Mouse (Mus musculus): ENCODE measurements around the gene Hnrnpm.
"Not testable (repeated sequence)": the region's sequence is repeated elsewhere in the genome, so short reads cannot be mapped to it uniquely, and the experiment has no call there.

The Hnrnpm gene

DNA sequence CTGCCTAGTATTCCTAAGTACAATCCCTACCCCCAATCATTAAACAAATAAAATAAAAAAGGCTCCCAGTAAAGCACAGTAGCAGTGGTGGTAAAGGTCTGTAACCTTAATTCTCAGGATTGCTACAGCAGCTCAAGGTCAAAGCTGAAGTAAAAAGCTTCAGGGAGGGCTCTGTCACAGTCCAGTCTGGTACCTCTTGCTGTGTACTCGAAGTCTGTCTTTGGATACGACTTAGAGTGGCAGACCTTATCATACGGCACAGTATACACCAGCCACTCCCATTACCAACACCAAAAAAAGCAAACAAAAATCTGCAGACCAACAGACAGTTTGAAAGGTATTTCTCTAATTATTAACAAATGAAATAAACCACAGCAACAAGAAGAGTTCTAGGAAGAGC is 19.8 kb downstream of the Hnrnpm start:
- no peak for DNase-seq

DNA sequence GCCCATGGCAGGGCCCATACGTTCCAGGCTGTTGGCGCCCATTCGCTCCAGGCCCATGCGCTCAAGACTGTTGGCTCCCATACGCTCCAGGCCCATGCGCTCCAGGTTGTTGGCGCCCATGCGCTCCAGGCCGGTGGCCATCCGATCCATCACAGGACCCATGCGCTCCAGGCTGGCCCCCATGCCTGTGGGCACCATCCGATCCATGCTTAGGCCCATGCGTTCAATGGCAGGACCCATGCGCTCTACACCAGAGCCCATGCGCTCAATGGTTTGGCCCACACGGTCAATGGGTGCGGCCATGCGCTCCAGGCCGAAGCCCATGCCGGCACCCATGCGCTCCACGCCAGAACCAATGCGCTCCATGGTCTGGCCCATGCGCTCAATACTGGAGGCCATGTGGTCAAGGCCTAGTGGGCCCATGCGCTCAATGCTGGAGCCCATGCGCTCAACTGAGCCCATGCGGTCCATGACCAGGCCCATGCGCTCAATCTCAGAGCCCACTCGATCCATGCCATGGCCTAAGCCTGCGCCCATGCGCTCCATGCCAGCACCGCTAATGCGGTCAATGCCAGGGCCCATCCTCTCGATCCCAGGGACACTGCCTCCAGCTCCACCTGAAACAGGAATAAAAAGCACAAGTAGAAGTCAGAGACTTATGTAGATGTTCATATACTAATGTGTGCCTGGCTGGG is 36.7 kb downstream of the Hnrnpm start:
- no peak for DNase-seq

DNA sequence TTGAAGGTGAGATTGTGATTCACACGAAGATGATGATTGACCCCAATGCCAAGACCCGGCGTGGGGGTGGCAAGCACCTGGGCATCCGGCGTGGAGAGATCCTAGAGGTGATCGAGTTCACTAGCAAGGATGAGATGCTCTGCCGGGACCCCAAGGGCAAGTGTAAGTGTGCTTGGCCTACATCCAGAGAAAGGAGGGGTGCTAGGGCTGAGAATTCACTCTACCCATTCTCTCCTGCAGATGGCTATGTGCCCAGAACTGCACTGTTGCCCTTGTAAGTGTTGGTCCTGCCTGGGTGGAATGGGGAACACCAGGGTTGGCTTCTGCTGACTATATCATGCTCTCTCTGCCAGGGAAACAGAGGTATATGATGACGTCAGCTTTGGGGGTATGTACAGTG is 41.6 kb downstream of the Hnrnpm start:
- DNase-seq: no peak

DNA sequence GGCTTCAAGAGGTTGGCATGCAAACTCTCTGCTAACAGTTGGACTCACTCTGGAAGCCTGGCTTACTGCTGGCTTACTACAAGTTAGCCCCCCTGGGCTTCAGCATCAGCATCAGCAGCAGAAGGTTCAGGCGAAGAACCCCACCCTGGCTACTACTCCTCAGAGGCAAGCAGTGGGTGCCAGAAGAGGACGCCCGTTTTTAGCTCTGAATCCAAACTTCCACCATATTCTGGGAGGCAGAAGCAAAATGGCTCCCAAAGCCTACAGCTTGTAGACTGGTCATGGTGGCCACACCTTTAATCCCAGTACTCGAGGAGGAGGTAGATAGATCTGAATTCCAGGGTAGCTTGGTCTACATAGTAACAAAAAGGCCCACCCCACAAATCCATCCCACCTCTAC is 42.6 kb downstream of the Hnrnpm start:
- DNase-seq: no peak

DNA sequence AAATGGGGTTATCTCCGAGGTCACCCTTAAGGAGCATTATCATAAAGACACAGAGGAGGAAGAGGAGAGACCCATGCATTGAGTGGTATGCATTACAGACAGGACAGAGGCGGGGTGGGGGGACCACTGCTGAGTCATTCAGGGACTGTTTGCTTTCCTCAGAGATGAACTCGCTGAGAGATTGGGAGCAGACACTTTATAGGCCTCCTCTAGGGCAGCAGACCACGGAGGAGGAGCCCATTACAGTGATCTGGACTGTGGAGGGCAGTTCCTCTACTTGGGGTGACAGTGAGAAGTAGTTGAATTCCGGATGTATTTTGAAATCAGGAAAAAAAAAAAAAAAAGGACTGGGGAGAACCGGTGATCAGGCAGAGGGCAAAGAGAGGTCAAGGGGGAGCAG is 46.9 kb downstream of the Hnrnpm start:
- no peak for DNase-seq

DNA sequence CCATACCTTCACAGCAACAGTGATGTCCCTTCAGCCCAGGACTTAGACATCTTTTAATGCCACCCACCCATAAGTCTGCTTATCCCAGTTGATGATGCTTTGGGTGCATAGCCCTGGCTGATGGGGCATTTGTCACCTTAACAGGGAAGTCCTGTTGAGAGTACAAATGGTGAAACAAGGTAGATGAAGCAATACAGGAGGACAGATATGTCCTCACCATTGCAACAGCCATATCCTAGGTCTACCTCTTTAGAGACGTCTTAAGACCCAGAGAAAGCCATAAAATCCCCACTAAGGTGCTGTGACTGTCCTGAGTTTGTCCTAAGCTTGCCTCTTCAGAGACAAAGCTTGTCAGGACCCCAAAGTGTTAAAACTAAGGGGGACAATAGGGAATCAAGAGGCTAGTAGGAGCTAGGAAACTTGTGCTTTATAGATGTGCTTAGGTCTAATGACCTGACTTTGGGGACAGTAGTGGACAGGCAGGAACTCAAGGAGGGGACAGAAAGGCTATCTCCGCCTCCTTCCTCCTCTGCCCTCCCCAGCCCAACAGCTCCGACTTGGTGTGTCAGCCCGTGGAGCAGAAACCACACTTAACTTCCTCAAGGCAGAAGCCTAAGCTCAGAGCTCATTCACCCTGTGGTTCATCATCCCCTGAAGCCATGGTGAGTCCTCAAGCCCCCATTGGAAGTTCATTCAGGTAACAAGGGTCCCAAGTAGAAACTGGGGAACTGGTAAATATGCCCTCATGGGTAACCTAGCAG is 49.0 kb downstream of the Hnrnpm start, which contains the start of gene Pram1:
Pram1 (plus strand) TSS at position 541 of the 761 bp plus-strand sequence.
- DNase-seq: no peak

DNA sequence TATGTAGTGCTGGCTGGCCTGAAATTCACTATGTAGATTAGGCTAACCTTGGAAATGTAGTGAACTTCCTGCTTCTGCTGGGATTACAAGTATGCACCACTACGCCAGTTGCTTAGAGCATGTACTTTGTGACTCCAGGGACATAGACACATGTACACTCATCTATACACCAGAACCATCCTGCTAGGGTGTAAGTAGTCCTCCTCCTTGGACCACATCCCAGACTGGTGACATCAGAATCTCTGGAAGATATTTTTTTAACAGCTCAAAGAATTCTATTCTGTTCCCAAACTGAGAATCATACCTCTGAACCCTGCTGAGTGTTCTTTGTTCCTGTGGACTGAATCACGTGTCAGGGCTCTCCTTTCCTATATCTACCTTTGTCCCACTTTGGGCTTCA is 49.6 kb downstream of the Hnrnpm start:
- DNase-seq: no peak

DNA sequence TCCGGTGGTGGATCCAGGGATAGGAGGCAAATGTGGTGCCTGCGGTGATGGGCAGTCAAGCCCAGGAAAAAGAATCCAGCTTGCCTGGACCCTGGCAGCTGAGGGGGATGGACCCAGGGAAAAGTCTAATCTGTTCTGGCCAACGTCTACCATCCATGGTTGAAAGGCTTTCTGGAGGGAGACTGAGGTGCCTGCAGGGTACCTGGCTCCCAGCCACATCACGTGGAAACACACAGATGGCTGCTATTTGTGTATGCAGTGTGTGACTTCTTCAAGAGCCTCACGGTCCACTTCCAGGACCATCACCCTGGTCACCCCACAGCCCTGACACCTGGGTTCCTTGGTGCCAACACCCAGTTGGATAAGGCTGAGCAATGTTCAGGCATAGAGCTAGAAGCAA is 54.9 kb downstream of the Hnrnpm start:
- DNase-seq: no peak

DNA sequence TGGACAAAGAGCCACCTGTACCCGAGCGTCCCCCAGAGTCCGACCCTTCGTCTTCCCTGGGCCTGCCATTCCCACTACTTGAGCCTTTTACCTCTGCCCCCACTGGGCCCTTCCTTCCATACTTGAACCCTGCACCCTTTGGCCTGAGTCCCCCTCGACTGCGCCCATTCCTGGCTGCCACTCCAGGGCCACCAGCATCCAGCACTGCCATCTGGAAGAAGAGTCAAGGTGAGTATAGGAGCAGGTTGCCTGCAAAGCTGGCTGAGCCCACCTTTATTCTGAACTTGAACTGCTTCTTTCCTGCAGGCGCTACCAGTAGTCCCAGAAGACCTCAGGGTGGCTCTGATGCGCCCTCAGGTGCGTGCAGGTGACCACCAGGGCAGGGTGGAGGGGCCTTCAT is 55.4 kb downstream of the Hnrnpm start:
- DNase-seq: no peak

DNA sequence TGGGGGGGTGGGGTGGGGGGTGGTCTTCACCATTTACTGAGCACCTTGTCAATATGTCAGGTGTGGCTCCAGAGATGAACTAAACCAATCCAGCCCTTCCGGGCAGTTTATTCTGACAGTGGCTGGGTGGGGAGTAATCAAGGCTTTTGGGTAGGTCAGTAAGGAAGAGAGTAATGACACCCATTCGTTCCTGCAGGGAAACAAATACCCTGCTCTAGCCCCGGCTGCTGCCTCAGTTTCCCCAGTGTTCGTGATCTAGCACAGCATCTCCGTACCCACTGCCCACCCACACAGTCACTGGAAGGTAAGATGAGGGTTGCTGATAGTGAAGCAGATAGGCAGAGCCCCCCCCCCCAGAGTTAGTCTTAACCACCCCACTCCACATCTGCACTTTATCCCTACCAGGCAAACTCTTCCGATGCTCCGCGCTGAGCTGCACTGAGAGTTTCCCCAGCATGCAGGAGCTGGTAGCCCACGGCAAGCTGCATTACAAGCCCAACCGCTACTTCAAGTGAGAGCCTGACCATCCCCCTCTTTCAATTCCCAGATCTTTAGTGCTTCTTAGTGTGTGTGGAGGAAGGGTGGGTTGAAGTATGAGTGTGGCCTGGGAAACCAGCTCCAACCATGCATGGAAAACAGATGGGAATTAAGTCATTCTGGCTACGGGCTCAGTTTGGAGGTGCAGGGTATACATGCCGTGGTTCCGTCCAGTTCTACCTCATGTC is 56.3 kb downstream of the Hnrnpm start:
- no peak for DNase-seq

DNA sequence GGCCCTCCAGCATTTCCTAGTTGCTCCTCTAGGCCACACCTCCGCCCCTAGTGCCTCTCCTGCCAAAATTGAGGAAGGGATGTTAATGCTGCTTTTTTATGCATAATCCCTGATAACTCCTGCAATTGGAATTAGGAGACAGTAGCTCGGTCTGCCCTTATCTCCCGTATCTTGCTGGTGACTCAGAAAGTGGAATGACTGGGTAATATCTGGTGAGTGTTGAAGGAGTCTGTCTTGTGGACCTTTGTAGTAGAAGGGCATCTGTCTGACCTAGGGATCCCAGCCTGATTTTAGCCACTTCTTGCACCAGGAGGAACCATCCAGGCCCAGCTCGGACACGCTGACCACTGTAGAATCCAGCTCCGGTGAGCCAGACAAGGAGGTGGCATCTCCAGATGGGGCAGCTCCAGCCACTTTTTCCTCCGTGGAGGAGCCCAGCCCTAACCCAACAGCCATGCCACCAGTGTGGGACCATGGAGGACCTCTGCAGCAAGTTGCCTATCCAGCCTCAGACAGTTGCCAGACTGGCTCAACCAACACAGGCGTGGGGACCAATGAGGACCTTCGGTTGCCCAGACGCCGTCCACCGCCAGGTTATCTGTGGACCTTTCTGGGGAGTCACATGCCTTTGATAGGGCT is 57.1 kb downstream of the Hnrnpm start:
- DNase-seq: no peak

DNA sequence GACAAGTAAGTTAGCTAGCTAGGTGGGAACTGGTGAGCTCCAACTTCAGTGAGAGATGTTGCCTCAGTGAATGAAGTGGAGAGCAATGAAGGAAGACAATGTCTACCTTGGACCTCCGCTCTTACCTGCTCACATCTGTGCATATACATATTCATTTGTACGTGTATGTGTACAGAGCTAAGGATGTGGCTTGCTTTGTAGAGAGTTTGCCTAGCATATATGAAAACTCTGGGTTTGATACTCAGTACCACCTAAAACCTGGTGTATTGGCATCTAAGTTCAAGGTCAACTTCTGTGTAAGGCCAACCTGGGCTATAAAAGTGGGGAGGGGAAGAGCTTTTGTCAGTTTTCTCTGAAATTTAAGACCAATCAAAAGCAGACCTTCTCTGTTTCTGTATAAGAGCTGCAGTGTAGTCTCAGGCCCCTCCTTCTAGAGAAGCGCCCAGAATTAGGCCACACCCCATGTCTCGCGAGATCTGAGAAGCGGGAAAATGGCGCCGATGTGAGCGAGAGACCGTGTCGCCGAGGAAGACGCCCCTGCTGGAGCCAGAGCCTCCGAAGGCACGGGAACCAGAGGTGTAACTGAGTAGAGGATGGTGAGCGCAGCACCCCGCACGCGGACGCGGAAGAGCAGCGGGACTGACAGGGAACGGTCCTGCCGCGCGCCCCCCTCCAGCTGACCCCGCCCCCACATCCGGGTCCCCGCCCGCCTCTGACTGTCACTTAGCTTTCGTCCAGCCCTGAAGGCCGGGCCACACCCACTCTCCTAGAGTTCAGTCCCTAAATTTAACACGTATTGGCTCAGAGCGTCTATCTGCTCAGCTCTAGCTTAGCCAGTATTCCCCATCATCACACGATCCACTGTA is 57.8 kb downstream of the Hnrnpm start, which contains the start of gene Zfp414:
Zfp414 (plus strand) TSS at position 470 of the 866 bp plus-strand sequence.
- peak; percentile 90 for DNase-seq

DNA sequence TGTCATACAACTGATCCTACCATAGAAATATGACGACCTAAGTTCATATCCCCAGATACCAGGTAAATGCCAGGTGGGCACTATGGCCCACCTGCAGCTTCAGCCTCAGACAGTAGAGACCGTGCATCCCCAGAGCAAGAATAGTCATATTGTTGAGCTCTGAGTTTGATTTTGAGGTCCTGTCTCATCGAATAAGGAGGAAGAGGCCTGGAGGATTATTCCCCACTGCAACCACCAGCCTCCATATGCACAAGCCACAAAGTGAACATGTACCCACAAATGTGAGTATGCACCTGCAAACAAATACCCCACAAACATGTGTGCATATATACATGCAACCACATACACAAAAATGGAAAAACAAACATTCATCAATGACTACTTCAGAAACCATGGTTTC is 59.4 kb downstream of the Hnrnpm start:
- DNase-seq: no peak

DNA sequence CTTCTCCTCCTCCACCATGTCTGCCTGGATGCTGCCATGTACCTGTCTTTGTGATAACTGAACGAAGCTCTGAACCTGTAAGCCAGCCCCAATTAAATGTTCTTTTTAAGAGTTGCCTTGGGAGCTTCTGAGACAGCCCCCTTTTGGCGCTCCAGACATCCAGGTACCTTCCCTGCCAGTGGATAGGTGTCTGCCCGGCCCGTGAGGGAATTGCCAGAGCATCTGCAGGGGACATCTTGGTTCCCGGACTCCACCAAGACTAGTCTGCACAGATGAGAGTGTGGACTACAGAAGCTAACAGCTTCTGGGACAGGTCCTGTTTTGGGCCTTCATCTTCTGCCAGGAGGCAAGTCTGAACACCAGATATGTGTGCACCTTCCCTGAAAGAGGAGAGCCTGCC is 72.9 kb downstream of the Hnrnpm start:
- not testable (repeated sequence) for DNase-seq

DNA sequence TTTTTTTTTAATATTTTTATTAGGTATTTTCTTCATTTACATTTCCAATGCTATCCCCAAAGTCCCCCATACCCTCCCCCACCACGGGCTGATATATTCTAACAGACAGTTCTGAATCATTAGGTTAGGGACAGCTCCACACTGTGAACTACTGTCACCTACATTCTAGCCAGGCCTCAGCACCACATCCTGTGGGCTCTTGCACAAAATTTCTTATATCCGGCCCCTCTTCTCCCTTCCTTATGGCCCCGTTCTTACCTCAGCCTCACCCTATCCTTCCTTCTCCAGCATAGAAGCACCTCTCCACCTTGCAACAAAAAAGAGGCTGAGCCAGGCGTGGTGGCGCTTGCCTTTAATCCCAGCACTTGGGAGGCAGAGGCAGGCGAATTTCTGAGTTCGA is 76.1 kb downstream of the Hnrnpm start:
- no peak for DNase-seq

DNA sequence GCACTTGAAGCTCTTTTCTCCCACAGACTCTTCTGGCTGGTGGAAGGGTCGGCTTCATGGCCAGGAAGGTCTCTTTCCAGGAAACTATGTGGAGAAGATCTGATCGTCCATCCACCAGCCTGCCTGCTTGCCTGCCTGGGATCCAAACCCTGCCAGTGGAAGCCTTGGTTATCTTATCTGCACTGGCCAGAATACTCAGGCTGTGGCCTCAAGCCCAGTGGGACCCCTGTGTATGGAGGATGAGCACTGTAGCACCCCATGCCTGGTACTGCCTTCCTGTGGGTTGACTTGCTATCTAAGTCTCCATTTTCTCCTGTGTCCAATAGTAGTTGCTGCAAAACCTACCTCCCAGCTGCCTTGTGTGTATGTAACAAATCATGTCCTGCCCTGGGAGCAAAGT is 79.4 kb downstream of the Hnrnpm start:
- DNase-seq: no peak

DNA sequence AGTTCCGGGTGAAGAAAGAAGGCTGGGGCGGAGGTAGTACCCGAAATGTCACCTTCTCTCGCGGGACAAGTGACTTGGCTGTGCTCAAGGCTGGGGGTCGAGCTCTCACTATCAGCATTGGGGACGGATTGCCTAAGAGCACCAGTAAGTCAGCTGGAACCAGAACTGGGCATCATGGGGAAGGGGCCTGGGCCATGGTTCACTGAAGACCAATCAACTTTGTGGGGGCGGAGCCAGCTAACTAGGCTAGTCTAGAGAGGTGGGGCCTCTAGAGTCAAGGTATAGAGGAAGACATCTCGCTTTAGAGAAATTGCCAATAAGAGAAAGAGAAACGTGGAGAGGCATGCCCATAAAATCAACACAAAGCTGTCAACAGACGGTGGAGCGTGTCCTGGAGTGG is 84.7 kb downstream of the Hnrnpm start:
- no peak for DNase-seq

DNA sequence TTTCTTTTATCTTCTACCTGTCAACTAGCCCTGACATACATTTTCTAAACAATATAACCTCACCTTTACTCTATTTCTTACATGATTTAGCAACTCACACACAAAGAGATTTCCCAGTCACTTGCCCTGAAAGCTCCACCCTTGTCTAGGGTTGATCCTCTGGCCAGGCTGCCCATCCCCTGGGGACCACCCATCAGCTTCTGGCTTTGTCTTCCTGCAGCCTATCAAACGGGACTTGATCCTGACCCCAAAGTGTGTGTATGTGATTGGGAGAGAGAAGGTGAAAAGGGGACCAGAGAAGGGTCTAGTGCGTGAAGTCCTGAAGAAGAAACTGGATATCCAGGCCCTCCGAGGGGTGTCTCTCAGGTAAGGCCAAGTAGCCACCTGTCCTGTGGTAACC is 85.8 kb downstream of the Hnrnpm start:
- DNase-seq: no peak

DNA sequence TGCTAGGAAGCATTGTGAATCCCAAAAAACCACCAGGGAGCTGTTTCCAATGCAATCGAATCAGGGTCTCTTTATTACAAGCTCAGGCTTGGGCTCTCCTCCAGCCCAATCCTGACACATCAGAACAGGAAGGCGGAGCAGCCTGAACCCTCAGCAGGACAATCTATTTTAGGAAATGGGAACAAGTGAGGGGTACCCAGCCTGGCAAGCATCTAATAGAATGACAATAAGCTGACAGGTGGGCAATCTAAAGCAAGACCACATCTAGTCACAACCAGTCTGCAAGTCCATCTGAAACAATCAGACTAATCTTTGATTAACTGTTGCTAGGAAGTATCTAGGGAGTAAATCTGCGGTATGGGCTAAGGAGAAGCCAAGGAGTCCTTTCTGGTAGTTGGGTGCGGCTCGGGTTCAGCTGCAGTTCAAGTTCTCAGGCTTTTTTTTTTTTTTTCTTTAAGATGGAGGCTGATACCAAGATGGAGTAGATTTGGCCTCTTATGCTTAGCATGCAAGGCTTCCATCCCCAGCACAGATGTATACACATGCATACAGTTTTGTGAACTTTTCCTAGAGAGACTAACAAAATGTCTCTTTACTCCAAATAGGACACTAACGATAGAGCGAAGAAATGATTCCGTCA is 86.7 kb downstream of the Hnrnpm start:
- DNase-seq: no peak

DNA sequence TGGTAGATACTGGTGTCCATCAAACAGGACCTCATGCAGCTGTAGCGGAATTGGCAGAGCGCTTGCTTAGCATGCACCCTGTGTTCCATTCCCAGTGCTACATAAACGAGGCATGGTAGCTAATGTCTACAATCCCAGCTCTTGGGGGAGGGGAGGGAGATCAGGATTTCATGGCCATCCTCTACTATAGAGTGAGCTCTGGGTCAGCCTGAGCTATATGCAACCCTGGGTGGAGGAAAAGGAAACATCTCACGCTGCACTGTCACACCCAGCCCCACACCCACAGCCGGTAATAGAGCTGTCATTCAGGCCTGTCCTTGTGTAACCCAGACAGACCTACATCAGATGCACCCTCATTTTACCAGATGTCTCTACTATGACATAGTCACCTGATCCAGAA is 88.2 kb downstream of the Hnrnpm start:
- DNase-seq: no peak

DNA sequence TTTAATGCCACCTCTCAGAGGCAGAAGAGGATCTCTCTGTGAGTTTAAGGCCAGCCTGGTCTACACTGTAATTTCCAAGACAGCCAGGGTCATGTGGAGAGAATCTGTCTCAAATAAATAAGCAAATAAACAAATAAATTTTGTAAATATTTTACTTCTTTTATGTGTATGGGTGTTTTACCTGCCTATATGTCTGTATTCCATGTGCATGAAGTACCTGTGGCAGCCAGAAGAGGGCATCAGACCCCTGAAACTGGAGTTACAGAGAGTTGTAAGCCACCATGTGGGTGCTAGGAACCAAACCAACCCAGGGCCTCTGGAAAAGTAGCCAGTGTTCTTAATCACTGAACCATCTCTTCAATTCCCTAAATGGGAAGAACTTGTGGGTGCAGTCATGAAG is 89.4 kb downstream of the Hnrnpm start:
- DNase-seq: no peak

Data from thymus, postnatal 36 days (tissue).